Mouse (Mus musculus) mammary gland, adult 2 months (tissue): ENCODE data around the gene Fam131a. TPM values are rescaled to one million over a fixed set of nuclear protein-coding genes. Genes with fewer than 3 reads are reported as not detected.

Source experiments
- polyA plus RNA-seq: library from polyadenylated mRNA; depleted of rRNA; stranded (reverse); fragments of >200 nt; gene quantifications from 2 replicates; pipeline ENCODE4 v1.2.3, GENCODE M21; 2012; ENCODE audit warnings: low replicate concordance; rRNA removed

The Fam131a gene
- polyA plus RNA-seq = 12.4 and 13.4 TPM in 2 replicates

GRCm38 (mm10) chr16:20693111-20693701 lies at the start of gene Fam131a:
Gene Fam131a, plus strand, starts transcription at chr16:20693241.

GRCm38 (mm10) chr16:20651076-20651946 lies 41.7 kb upstream of the Fam131a start, which contains the start of gene Psmd2:
Gene Psmd2, plus strand, starts transcription at chr16:20651652.

GRCm38 (mm10) chr16:20668013-20668412 lies 25.0 kb upstream of the Fam131a start, which contains the start of gene Eif4g1:
Gene Eif4g1, plus strand, starts transcription at chr16:20668313.

GRCm38 (mm10) chr16:20717181-20717977 lies 24.3 kb downstream of the Fam131a start, which contains the start of the genes Polr2h and Clcn2:
Gene Polr2h, plus strand, starts transcription at chr16:20717665.
Gene Clcn2, minus strand, starts transcription at chr16:20717746.

DNA sequence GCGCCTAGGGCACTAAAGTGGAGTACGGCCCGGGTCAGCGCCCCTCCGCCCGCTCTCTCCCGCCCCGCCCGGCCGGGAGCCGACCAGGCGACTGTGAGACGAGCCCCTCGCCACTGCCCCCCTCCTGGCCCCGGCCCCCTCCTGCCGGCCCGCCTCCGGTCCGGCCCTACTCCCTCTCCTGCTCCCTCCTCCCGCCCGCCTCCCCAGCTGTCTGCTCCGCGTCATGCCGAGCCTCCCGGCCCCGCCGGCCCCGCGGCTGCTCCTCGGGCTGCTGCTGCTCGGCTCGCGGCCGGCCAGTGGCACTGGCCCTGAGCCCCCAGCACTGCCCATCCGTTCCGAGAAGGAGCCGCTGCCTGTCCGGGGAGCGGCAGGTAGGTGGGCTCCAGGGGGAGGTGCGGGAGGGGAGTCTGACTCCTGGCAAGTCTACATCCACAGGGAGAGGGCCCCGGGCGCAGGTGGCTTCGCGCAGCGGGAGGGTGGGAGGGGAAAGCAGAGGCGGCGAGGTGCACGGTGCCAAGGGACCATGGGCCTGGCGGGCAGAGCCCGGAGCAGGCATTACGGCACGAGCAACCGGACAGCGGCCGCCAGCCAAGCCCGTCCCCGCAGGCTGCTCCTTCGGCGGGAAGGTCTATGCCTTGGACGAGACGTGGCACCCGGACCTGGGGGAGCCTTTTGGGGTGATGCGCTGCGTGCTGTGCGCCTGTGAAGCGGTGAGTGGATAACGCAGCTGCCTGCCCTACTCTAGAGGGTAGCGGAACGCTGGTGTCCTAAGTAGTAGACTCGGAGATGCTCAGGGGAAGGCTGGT lies 40.1 kb downstream of the Fam131a start, which contains the start of gene Chrd:
Gene Chrd (plus strand): TSS at position 203 of the 806 bp plus-strand sequence.

GRCm38 (mm10) chr16:20733731-20734730 lies 41.0 kb downstream of the Fam131a start, which contains the start of gene Thpo:
Gene Thpo, minus strand, starts transcription at chr16:20734511.

Other genes starting within 250 kb of the Fam131a start
- gene Eif2b5, start 194.4 kb upstream of the Fam131a start, polyA plus RNA-seq = 21.0 and 31.7 TPM in 2 replicates
- gene Dvl3, start 176.3 kb upstream of the Fam131a start, polyA plus RNA-seq = 28.1 and 40.9 TPM in 2 replicates
- 358 and 433 TPM in 2 replicates for gene Ap2m1, start 157.8 kb upstream of the Fam131a start, polyA plus RNA-seq
- 36.3 and 59.9 TPM in 2 replicates for gene Abcf3, start 144.7 kb upstream of the Fam131a start, polyA plus RNA-seq
- 0.07 and 0.08 TPM in 2 replicates for gene Vwa5b2, start 103.8 kb upstream of the Fam131a start, polyA plus RNA-seq
- 11.1 and 19.6 TPM in 2 replicates for gene Eef1akmt4, start 81.6 kb upstream of the Fam131a start, polyA plus RNA-seq
- gene Gm49333, start 81.6 kb upstream of the Fam131a start, polyA plus RNA-seq = 0.11 TPM in 1 of 2 replicates, not detected in the other
- gene Alg3, start 81.5 kb upstream of the Fam131a start, polyA plus RNA-seq = 21.7 and 34.6 TPM in 2 replicates
- 3.1 and 3.8 TPM in 2 replicates for gene Camk2n2, start 72.0 kb upstream of the Fam131a start, polyA plus RNA-seq
- gene Ece2, start 63.4 kb upstream of the Fam131a start, polyA plus RNA-seq = 0.39 and 0.80 TPM in 2 replicates
- 56.1 and 124 TPM in 2 replicates for gene Psmd2, start 41.6 kb upstream of the Fam131a start, polyA plus RNA-seq
- gene Eif4g1, start 24.9 kb upstream of the Fam131a start, polyA plus RNA-seq = 561 and 704 TPM in 2 replicates
- 8.1 and 18.2 TPM in 2 replicates for gene Polr2h, start 24.4 kb downstream of the Fam131a start, polyA plus RNA-seq
- 19.8 and 20.9 TPM in 2 replicates for gene Clcn2, start 24.5 kb downstream of the Fam131a start, polyA plus RNA-seq
- 15.3 and 17.7 TPM in 2 replicates for gene Chrd, start 39.9 kb downstream of the Fam131a start, polyA plus RNA-seq
- 3.8 and 7.6 TPM in 2 replicates for gene Thpo, start 41.3 kb downstream of the Fam131a start, polyA plus RNA-seq